ENCODE assay signal across 8 mouse cellular contexts in the genomic region with DNA sequence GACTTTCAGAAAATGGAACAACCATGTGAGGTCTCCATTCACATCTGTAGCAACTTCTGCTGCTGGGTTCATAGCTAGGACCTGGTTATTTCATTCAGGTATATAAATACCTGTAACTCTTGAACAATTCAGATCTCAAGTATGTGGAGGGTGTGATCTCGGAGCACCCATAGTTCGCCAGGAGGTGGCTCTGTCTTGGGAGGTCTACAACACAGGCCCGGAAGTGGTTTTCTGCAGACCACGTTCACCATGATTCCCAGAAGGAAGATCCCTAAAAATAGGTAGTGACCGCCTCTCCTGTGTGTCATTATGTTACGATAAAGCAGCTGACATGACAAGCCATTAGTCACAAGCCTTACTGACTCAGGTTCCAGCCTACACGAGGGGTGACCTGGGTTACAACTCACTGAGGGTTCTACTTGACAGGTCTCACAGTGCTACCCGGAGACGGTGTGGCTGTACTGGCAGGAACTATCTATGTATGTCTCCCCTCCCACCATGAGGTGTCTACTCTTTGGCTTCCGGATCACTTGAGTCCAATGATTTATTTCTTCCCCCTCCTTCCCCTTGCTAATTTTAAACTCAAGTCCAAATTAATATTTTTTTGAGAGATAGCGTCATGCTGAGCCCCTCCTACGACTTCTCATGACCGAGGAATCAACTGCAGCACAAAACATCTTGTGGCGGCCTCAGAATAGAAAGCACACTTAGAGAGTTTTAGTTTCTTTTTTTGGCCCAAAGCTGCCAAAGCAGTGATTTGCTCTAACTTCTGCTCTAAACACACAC. TPM values are rescaled to one million over a fixed set of nuclear protein-coding genes. Genes with fewer than 3 reads are reported as not detected.
DNase-seq lines count a peak whose midpoint lies in the region; ATAC-seq and TF ChIP-seq lines count a peak whose summit lies in the region.

No protein-coding gene starts in this region.

- no peak for TF ChIP-seq CTCF in lung, postnatal 0 days (IDR thresholded peaks at IDR 0.05)
- no peak for TF ChIP-seq CTCF in lung, adult 2 months (IDR thresholded peaks at IDR 0.05; ENCODE audit: insufficient read depth, low read length)
- TF ChIP-seq CTCF in embryonic fibroblast, embryonic 13.5 days (IDR thresholded peaks at IDR 0.05; ENCODE audit: borderline replicate concordance, insufficient read depth, low read length) = no peak

- WGBS in lung, postnatal 0 days = 68% methylated on average over 14 of the region's 14 CpGs
- WGBS in lung, adult 2 months = 61% methylated on average over 14 of the region's 14 CpGs
- WGBS in kidney, embryonic 16.5 days = 49% methylated on average over 14 of the region's 14 CpGs
- 93% methylated on average over 14 of the region's 14 CpGs for WGBS in forebrain, embryonic 14.5 days
- WGBS in hindbrain, embryonic 10.5 days = 92% methylated on average over 14 of the region's 14 CpGs

- H3K36me3 ChIP-seq in lung, postnatal 0 days (ENCODE audit: insufficient read depth, low read length) = no peaks in the 10 kb centered on the region
- H3K36me3 ChIP-seq in kidney, embryonic 16.5 days (ENCODE audit: insufficient read depth, low read length) = peaks cover 4% of the 10 kb centered on the region
- no peaks in the 10 kb centered on the region for H3K36me3 ChIP-seq in forebrain, embryonic 14.5 days (ENCODE audit: control insufficient read depth, insufficient read depth, low read length)
- peaks cover 27% of the 10 kb centered on the region for H3K36me3 ChIP-seq in hindbrain, embryonic 10.5 days

- H3K4me1 ChIP-seq in lung, postnatal 0 days (ENCODE audit: insufficient read depth, low read depth, low read length) = no peaks in the 10 kb centered on the region
- H3K4me1 ChIP-seq in lung, adult 2 months (ENCODE audit: control insufficient read depth, insufficient read depth, low read length) = no peaks in the 10 kb centered on the region
- peaks cover 8% of the 10 kb centered on the region for H3K4me1 ChIP-seq in embryonic fibroblast, embryonic 13.5 days (ENCODE audit: control insufficient read depth, insufficient read depth, low read length)
- H3K4me1 ChIP-seq in kidney, embryonic 16.5 days (ENCODE audit: insufficient read depth, low read length) = peaks cover 19% of the 10 kb centered on the region
- H3K4me1 ChIP-seq in forebrain, embryonic 14.5 days (ENCODE audit: control insufficient read depth, insufficient read depth, low read length) = no peaks in the 10 kb centered on the region
- no peaks in the 10 kb centered on the region; the same call in 1 of the 2 replicates for H3K4me1 ChIP-seq in hindbrain, embryonic 10.5 days (replicated peaks)

- no peak overlapping the region for H3K27ac ChIP-seq in lung, postnatal 0 days (ENCODE audit: low read length)
- H3K27ac ChIP-seq in embryonic fibroblast, embryonic 13.5 days (ENCODE audit: insufficient read depth, low read length) = 0 out of 2 replicates have a peak overlapping the region, but pooled peaks have one; percentile 17
- H3K27ac ChIP-seq in kidney, embryonic 16.5 days (ENCODE audit: low read length) = peak overlapping the region; percentile 70
- no peak overlapping the region for H3K27ac ChIP-seq in forebrain, embryonic 14.5 days (ENCODE audit: low read depth, low read length)
- no peak overlapping the region for H3K27ac ChIP-seq in hindbrain, embryonic 10.5 days

- DNase-seq in lung, postnatal 0 days (ENCODE audit: low spot score) = no peak
- no peak for DNase-seq in lung, adult 2 months
- DNase-seq in thymus, postnatal 10 days (ENCODE audit: low spot score in 2 of 2) = peak; percentile 18 to 39
- DNase-seq in forebrain, embryonic 14.5 days (ENCODE audit: low spot score) = no peak
- DNase-seq in urinary bladder, postnatal 14 days (ENCODE audit: low spot score) = no peak
- no peak for DNase-seq in hindbrain, embryonic 10.5 days (ENCODE audit: low spot score)

- no peak for TF ChIP-seq EP300 in lung, postnatal 0 days (IDR thresholded peaks at IDR 0.05)

- H3K4me2 ChIP-seq in lung, postnatal 0 days (replicated peaks; ENCODE audit: low read depth, low read length) = no peak overlapping the region
- 0 out of 2 replicates have a peak overlapping the region, but pooled peaks have one; percentile 24 for H3K4me2 ChIP-seq in kidney, embryonic 16.5 days (replicated peaks; ENCODE audit: low read depth, low read length)
- H3K4me2 ChIP-seq in forebrain, embryonic 14.5 days (ENCODE audit: low read length) = no peak overlapping the region

- peak; percentile 37; the same call in 1 of the 2 replicates for ATAC-seq in lung, postnatal 0 days
- peak; percentile 69; the same call in 1 of the 2 replicates for ATAC-seq in kidney, embryonic 16.5 days (ENCODE audit: low FRiP score, low TSS enrichment)
- no peak for ATAC-seq in forebrain, embryonic 14.5 days

- H3K9ac ChIP-seq in lung, postnatal 0 days (replicated peaks; ENCODE audit: low read depth) = no peak overlapping the region
- no peak overlapping the region for H3K9ac ChIP-seq in kidney, embryonic 16.5 days (replicated peaks; ENCODE audit: low read length)
- no peak overlapping the region for H3K9ac ChIP-seq in forebrain, embryonic 14.5 days (ENCODE audit: low read length)

- no peaks in the 10 kb centered on the region for H3K9me3 ChIP-seq in lung, postnatal 0 days (ENCODE audit: low read length)
- H3K9me3 ChIP-seq in kidney, embryonic 16.5 days (ENCODE audit: low read length) = no peaks in the 10 kb centered on the region
- no peaks in the 10 kb centered on the region for H3K9me3 ChIP-seq in forebrain, embryonic 14.5 days (replicated peaks; ENCODE audit: control insufficient read depth, low read length)
- H3K9me3 ChIP-seq in hindbrain, embryonic 10.5 days = no peaks in the 10 kb centered on the region

- TF ChIP-seq POLR2A in lung, adult 2 months (IDR thresholded peaks at IDR 0.05; ENCODE audit: borderline replicate concordance, extremely low read depth, low read depth, low read length) = no peak
- TF ChIP-seq POLR2A in embryonic fibroblast, embryonic 13.5 days (IDR thresholded peaks at IDR 0.05; ENCODE audit: low read depth, low read length) = no peak

- no peak overlapping the region for H3K4me3 ChIP-seq in lung, postnatal 0 days (ENCODE audit: low read depth, low read length)
- no peak overlapping the region for H3K4me3 ChIP-seq in lung, adult 2 months (replicated peaks; ENCODE audit: extremely low read depth, low read depth, low read length)
- no peak overlapping the region for H3K4me3 ChIP-seq in embryonic fibroblast, embryonic 13.5 days (ENCODE audit: insufficient read depth, low read length)
- H3K4me3 ChIP-seq in kidney, embryonic 16.5 days (ENCODE audit: low read length) = no peak overlapping the region
- no peak overlapping the region for H3K4me3 ChIP-seq in forebrain, embryonic 14.5 days (ENCODE audit: low read depth, low read length)
- no peak overlapping the region for H3K4me3 ChIP-seq in hindbrain, embryonic 10.5 days

- H3K27me3 ChIP-seq in lung, postnatal 0 days (replicated peaks; ENCODE audit: insufficient read depth, low read length) = no peaks in the 10 kb centered on the region
- no peaks in the 10 kb centered on the region for H3K27me3 ChIP-seq in kidney, embryonic 16.5 days (ENCODE audit: insufficient read depth, low read length)
- no peaks in the 10 kb centered on the region for H3K27me3 ChIP-seq in forebrain, embryonic 14.5 days (replicated peaks; ENCODE audit: control insufficient read depth, insufficient read depth, low read length)
- no peaks in the 10 kb centered on the region for H3K27me3 ChIP-seq in hindbrain, embryonic 10.5 days (ENCODE audit: insufficient read depth, poor library complexity, severe bottlenecking)

RNA-seq across cellular contexts. Expression of gene Igf2bp2, which starts 44.2 kb away (rescaled TPM):
- 22.2 and 24.1 TPM in 2 replicates for polyA plus RNA-seq in lung, postnatal 0 days (2015; fragmentation: Nextera tagmentation; extraction: Ambion mirVana)
- 3.4 and 5.0 TPM in 2 replicates for polyA plus RNA-seq in lung, adult 2 months (2012; rRNA removed)
- polyA plus RNA-seq in embryonic fibroblast, embryonic 13.5 days (2011; ENCODE audit: insufficient read length, low read depth, missing spikeins) = 91.6 and 92.4 TPM in 2 replicates
- polyA plus RNA-seq in kidney, embryonic 16.5 days (2015; fragmentation: Nextera tagmentation; extraction: Ambion mirVana) = 84.5 and 98.6 TPM in 2 replicates
- polyA plus RNA-seq in forebrain, embryonic 14.5 days (2014; fragmentation: Nextera tagmentation; extraction: Ambion mirVana) = 23.9 and 25.1 TPM in 2 replicates
- 141 and 165 TPM in 2 replicates for polyA plus RNA-seq in hindbrain, embryonic 10.5 days (2016; fragmentation: Nextera tagmentation; extraction: Ambion mirVana)

Comparison
In these comparisons a context has a peak if more than half of its experiments do, and no peak if none do; other contexts are left out.
1. DNase-seq: peak in thymus, postnatal 10 days (2 of 2); none in lung, postnatal 0 days (single experiment), lung, adult 2 months (single experiment), forebrain, embryonic 14.5 days (single experiment), urinary bladder, postnatal 14 days (single experiment) and hindbrain, embryonic 10.5 days (single experiment).
2. H3K27ac ChIP-seq: peak in embryonic fibroblast, embryonic 13.5 days (single experiment) and kidney, embryonic 16.5 days (single experiment); none in lung, postnatal 0 days (single experiment), forebrain, embryonic 14.5 days (single experiment) and hindbrain, embryonic 10.5 days (single experiment).